Mouse (Mus musculus) heart, postnatal 0 days (tissue): Measurements from ENCODE around the gene Sez6. TPM values are rescaled to one million over a fixed set of nuclear protein-coding genes. Genes with fewer than 3 reads are reported as not detected.
A peak's percentile ranks its signal among the peaks of the same experiment; 100 is the strongest.

Experiments
- ATAC-seq: fragments of 200-750 bp; cut with Nextera tagmentation; 2 replicates; pipeline ENCODE4 v1.8.0; 2017; ENCODE audit warnings: low read depth, moderate number of reproducible peaks, moderate library complexity; ENCODE audit not compliant: insufficient read depth
- DNase-seq: peaks from one replicate; pipeline ENCODE4 v3.0.0-alpha.2; 2016; ENCODE audit warnings: low spot score
- H3K27ac ChIP-seq: fragments of 300-500 bp; sonication (generic); 2 replicates; pipeline ENCODE4 v1.5.1; 2014; ENCODE audit warnings: low read depth, mild to moderate bottlenecking
- H3K27me3 ChIP-seq: fragments of 300-500 bp; sonication (generic); 2 replicates; pipeline ENCODE4 v1.6.1; 2014; ENCODE audit warnings: low read length, mixed read lengths; ENCODE audit not compliant: control insufficient read depth, insufficient read depth
- H3K36me3 ChIP-seq: fragments of 300-500 bp; sonication (generic); replicated peaks from 2 replicates; pipeline ENCODE4 v1.6.1; 2014; ENCODE audit warnings: low read length, mixed read lengths; ENCODE audit not compliant: control insufficient read depth, insufficient read depth
- H3K4me1 ChIP-seq: fragments of 300-500 bp; sonication (generic); 2 replicates; pipeline ENCODE4 v1.6.1; 2014; ENCODE audit warnings: antibody characterized with exemption; ENCODE audit not compliant: control insufficient read depth, insufficient read depth
- H3K4me2 ChIP-seq: fragments of 300-500 bp; sonication (generic); 2 replicates; pipeline ENCODE4 v1.6.1; 2014; ENCODE audit warnings: low read depth, mild to moderate bottlenecking, low read length, moderate library complexity
- H3K4me3 ChIP-seq: fragments of 300-500 bp; sonication (generic); 2 replicates; pipeline ENCODE4 v1.5.1; 2014; ENCODE audit warnings: low read depth, low read length
- H3K9ac ChIP-seq: fragments of 300-500 bp; sonication (generic); replicated peaks from 2 replicates; pipeline ENCODE4 v1.6.1; 2014; ENCODE audit warnings: low read depth, low read length, mixed read lengths
- H3K9me3 ChIP-seq: fragments of 300-500 bp; sonication (generic); replicated peaks from 2 replicates; pipeline ENCODE4 v1.6.1; 2016; ENCODE audit warnings: low read length; ENCODE audit not compliant: control insufficient read depth
- CTCF ChIP-seq: IDR thresholded peaks from 2 replicates; pipeline ENCODE4 v1.5.1; 2016; ENCODE audit warnings: antibody characterized with exemption, control low read depth, low read depth
- EP300 ChIP-seq: IDR thresholded peaks from 2 replicates; pipeline ENCODE4 v1.6.1; 2016; ENCODE audit warnings: antibody characterized with exemption, low read depth
- WGBS: fragments of 180-500 bp; shearing (Covaris S2); extraction: QIAGEN DNeasy Blood & Tissue Kit; methylation state at CpG from one replicate; pipeline ENCODE4 v1.1.7; 2014; 5-methylcytosine and 5-hydroxymethylcytosine counted together
- polyA plus RNA-seq: library from polyadenylated mRNA; unstranded; fragments of >200 nt; fragmentation: Nextera tagmentation; extraction: Ambion mirVana; gene quantifications from 2 replicates; pipeline ENCODE4 v1.2.1, GENCODE M21; 2015
- total RNA-seq: library from RNA; depleted of rRNA; stranded (reverse); fragments of >200 nt; gene quantifications from 2 replicates; pipeline ENCODE4 v1.2.3, GENCODE M21; 2014; ENCODE audit warnings: low replicate concordance

Gene Sez6
- total and polyA plus RNA-seq, 2 experiments from 2014 or later, result not detected

GRCm38 (mm10) chr11:77979221-77979809, 48.7 kb downstream of the Sez6 start:
- Histone ChIP-seq H3K4me2 (no peak overlapping the region), H3K4me1 (no peaks in the 10 kb centered on the region), H3K36me3 (no peaks in the 10 kb centered on the region), H3K4me3 (no peak overlapping the region), H3K27ac (no peak overlapping the region), H3K9me3 (no peaks in the 10 kb centered on the region), H3K27me3 (peaks cover 9% of the 10 kb centered on the region; the same call in 1 of the 2 replicates), H3K9ac (no peak overlapping the region)
- ATAC-seq (no peak), DNase-seq (no peak)
- TF ChIP-seq EP300 (no peak), CTCF (no peak)
- WGBS, result 72% methylated on average over 8 of the region's 8 CpGs

- Histone ChIP-seq H3K4me2 (no peak overlapping the region; the same call in 1 of the 2 replicates), H3K27me3 (peaks cover 6% of the 10 kb centered on the region; the same call in 1 of the 2 replicates), H3K4me3 (no peak overlapping the region), H3K9ac (no peak overlapping the region), H3K4me1 (peaks cover 4% of the 10 kb centered on the region; the same call in 1 of the 2 replicates), H3K9me3 (no peaks in the 10 kb centered on the region), H3K27ac (no peak overlapping the region), H3K36me3 (no peaks in the 10 kb centered on the region)
- no peak for ATAC-seq
- DNase-seq, result peak; percentile 74
- WGBS, result 31% methylated on average over 11 of the region's 11 CpGs
- TF ChIP-seq CTCF (peak; percentile 57), EP300 (no peak)
Observed at GRCm38 (mm10) chr11:77980281-77981204, 49.9 kb downstream of the Sez6 start.

GRCm38 (mm10) chr11:77981609-77982440, 51.2 kb downstream of the Sez6 start:
- Histone ChIP-seq H3K4me2 (peak overlapping the region; percentile 66), H3K9me3 (no peaks in the 10 kb centered on the region), H3K27ac (peak overlapping the region; percentile 98), H3K4me3 (peak overlapping the region; percentile 94), H3K36me3 (0 out of 2 replicates have a peak, but pooled peaks cover 5% of the 10 kb centered on the region), H3K9ac (peak overlapping the region; percentile 37), H3K27me3 (0 out of 2 replicates have a peak, but pooled peaks cover under 1% of the 10 kb centered on the region), H3K4me1 (peaks cover 4% of the 10 kb centered on the region; the same call in 1 of the 2 replicates)
- 0% methylated on average over 29 of the region's 29 CpGs for WGBS
- TF ChIP-seq CTCF (no peak), EP300 (peak; percentile 87)
- peak; percentile 100 for DNase-seq
- ATAC-seq, result peak; percentile 84

GRCm38 (mm10) chr11:77982441-77982905, 51.9 kb downstream of the Sez6 start, which contains the start of gene Phf12:
Gene Phf12 (plus strand): TSS chr11:77982754.
- ATAC-seq, result peak; percentile 91
- 1% methylated on average over 60 of the region's 62 CpGs for WGBS
- TF ChIP-seq EP300 (no peak), CTCF (no peak)

More at GRCm38 (mm10) chr11:77982441-77982905, 51.9 kb downstream of the Sez6 start, which contains the start of gene Phf12:
- H3K4me2 ChIP-seq, result peak within 1 kb of the TSS; percentile 96
- H3K9me3 ChIP-seq, result no peaks in the 10 kb centered on the region
- peak; percentile 99 for DNase-seq
- H3K36me3 ChIP-seq, result peaks cover 11% of the 10 kb centered on the region; the same call in 1 of the 2 replicates
- peak within 1 kb of the TSS; percentile 98 for H3K27ac ChIP-seq
- H3K4me1 ChIP-seq, result peaks cover 4% of the 10 kb centered on the region; the same call in 1 of the 2 replicates
- H3K27me3 ChIP-seq, result no peaks in the 10 kb centered on the region
- H3K4me3 ChIP-seq, result peak within 1 kb of the TSS; percentile 94
- peak within 1 kb of the TSS; percentile 98 for H3K9ac ChIP-seq
